Mouse (Mus musculus) WW6 (cell line): ENCODE data around the gene Tmem247.

Source experiments
- DNase-seq: peaks from one replicate; pipeline ENCODE4 v3.0.0-alpha.2; 2013; ENCODE audit warnings: low read depth, low spot score

Gene Tmem247

DNA sequence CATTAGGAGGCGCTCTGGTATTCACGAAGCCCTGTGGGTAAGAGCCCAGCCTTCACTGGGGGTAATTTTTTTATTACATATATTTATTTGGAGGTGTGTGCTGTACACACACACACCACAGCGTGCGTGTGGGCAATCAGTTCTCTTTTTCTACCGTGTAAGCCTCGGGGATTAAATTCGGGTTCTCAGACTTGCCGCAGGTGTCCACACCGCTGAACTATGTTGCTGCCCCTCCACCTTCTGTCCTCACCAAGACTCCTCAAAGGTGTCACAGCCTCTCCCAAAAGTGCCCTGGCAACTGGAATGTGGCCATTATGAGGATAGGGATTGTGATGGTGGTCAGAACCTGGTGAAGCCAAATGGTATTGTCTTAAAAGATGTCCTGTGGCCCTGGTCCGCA is at the start of gene Tmem247:
TSS of gene Tmem247 (plus strand) at position 301 of the 400 bp plus-strand sequence.
- no peak for DNase-seq

DNA sequence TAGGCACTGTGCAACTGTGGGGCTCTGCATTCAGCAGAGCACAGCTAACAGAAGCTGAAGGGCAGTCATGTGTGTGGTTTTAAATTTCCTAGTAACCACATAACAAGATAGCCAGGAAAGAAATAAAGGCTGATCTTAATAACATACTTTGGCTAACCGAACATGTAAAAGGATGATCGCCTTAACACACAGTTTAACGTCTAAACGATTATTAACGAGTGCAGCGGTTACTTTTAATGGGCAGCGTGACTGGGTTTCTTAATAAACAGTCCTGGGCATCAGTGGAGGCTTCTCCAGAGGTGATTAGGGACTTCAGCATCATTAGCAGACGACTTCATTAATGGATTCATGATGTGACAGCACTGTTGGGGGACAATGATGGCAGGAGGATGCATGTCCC is 46.6 kb upstream of the Tmem247 start:
- no peak for DNase-seq

DNA sequence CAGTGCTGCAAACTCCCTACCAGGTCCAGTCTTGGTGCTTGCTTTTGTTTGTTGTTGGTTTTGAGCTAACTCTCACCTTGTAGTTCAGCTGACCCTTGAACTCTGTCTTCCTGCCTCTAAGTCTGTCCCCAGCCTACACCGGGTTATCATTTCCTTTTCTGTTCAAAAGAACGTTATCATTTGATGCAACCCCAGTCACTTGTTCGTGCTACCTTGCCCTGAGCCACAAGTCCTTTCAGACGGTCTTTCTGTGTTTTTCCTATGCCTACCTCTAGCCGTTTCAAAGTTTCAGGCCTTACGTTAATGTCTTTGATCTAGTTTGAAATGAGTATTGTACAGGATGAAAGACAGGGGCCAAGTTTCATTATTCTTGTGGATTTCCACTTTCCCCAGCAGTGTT is 44.5 kb upstream of the Tmem247 start:
- no peak for DNase-seq

DNA sequence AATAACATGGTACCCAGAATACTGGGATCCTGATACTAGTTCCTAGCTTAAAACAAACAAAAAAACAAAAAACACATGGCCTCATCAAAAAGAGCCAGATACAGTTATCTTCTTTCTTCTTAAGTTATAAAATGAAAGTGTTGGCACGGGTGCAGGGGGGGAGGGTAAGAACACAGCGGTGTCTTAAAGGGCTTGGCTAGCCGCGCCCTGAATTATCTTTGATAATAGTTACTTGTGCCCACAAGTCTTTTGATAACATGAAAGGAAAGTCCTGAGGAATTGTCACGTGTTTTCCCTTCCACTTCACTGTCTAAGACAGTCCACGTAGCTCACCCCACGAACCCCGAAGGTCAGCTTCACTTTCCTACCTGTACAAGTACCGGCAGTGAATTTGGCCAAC is 40.2 kb upstream of the Tmem247 start:
- DNase-seq = no peak

DNA sequence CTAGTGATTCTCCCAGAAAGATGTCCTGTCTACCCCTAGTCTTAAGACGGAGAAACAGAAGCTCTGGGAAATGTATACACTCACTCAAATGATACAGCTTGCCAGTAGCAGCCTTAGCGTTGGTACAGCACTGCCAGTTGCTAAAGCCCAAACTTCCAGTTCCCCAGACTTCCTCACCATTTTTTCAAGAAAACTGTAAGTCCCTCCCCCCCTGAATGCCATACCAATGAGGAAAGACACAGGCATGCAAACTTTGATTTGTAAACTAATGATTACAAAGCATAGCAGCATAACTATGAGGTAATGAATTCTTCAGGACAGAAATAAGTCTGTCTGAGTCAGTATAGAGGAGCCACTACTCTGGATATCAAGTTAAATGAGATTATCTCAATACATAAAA is 39.4 kb upstream of the Tmem247 start:
- no peak for DNase-seq

DNA sequence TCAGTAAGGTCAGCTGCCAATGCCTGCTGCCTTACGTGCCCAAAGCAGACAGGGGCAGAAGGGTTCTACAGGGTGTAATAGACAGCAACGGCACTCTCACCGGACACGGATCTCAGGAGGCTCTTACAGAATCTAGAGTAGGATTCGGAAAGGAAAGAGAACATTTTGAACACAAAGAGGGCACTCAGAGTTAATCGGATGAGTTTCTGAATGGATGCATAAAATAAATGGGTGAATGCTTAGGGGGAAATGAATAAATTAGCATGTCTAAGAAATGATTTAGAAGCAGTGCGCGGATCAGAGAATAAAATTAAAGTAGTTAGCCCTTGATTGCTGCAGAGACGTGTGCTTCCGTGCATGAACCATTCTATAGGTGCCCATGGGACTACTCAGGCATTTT is 37.1 kb upstream of the Tmem247 start:
- DNase-seq = no peak

DNA sequence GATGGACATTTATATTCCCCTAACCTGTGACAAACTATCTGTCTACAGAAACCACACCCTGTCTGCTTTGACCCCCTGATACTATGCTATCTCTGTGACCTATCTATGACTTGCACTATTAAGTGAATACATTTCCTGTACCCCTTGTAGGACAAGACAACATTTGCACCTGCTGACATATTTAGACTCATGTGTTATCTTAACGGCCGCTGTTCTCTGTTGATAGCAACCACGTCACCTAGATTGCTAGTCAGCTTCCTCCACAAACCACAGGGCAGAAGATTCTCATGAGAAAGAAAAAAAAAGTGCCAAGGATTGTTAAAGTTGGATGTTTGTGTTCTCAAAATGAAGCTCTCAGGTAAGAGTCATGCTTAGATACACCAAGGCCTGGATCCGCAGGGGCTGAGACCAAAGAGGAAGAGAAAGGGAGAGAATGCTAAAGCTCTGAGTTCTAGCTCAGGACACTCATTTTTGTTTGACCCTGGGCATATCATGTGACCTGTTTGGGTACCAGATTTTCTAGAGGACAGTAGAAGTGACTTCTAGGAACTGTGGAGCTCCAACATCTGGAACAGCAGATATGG is 36.6 kb upstream of the Tmem247 start:
- no peak for DNase-seq

DNA sequence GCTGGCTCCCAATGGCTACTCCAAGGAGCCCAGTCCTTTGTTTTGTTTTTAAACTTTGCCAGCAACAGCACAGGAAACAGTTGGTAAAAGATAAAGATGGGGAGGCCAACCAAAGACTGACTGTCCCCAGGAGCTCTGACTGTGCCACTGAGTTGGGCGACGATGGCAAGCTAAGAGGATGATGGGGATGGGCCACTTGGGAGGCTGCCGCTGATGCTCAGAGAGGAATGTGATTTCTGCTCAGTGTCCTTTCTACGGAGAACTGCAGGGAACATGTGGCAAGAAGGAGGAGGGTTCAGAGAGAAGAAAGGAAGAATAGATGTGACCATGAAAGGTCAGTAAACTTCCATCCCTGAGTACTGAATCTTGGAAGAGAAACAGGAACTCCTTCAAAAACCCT is 22.0 kb upstream of the Tmem247 start:
- DNase-seq = no peak

DNA sequence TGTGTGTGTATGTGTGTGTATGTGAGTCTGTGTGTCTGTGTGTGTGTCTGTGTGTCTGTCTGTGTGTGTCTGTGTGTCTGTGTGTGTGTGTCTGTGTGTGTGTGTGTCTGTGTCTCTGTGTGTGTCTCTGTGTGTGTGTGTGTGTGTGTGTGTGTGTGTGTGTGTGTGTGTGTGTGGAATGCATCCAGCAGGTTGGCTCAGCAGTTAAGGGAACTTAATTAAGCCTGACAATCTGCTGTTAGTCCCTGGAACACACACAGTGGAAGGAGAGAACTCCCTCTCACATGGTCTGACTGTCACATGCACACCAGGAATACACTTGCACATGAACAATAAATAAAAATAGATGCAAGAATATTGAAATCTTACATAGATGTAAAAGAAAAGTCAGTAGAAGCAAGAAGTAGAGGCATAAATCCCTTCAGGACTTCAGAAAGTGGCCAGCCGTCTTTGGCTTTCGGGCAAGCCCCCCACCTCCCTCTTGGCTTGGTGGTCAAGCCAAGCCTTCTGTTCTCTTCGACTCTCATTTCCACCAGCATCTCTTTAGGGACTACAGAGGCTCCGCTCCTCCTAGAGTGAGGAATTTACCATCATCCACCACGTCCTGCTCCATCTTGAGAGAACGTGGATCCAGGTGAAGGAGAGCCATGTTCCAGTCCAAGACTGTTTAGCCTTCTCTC is 19.5 kb upstream of the Tmem247 start:
- DNase-seq = no peak

DNA sequence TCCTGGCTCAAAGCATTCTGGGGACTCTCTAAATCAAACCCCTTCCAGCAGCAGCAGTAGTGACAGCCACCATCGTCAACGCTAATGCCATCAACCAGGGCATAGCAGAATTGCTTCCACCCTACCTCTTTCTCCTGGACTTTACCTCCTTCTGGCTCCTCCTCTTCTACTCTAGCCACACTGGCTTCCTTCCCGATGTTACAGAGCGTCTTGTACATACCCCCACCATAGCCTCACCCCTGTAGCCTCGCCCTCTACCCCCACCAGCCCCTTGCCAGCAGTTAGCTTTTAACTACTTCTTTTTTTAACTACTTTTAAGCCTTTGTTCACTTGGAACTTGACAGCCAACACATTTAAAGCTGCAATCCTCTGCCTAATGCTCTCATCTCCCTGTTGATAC is 17.3 kb upstream of the Tmem247 start:
- no peak for DNase-seq

DNA sequence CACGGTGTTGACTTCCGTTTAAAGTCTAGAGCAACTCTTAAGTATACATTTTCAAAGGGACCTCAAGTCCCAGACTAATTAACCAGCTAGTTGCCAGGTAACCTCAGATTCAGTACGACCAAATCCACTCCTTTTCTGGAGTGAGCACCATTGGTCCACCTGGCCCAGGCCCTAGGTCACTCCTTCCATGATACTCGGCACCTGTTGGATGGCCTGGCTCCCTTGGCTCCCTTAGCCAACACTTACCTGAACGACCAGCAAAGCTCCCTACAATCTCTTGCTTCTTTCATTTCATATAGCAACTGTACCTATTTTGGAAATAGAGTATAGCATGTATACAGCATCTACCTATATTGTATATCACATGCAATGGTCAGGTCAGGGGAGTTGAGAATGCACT is 16.6 kb upstream of the Tmem247 start:
- no peak for DNase-seq

DNA sequence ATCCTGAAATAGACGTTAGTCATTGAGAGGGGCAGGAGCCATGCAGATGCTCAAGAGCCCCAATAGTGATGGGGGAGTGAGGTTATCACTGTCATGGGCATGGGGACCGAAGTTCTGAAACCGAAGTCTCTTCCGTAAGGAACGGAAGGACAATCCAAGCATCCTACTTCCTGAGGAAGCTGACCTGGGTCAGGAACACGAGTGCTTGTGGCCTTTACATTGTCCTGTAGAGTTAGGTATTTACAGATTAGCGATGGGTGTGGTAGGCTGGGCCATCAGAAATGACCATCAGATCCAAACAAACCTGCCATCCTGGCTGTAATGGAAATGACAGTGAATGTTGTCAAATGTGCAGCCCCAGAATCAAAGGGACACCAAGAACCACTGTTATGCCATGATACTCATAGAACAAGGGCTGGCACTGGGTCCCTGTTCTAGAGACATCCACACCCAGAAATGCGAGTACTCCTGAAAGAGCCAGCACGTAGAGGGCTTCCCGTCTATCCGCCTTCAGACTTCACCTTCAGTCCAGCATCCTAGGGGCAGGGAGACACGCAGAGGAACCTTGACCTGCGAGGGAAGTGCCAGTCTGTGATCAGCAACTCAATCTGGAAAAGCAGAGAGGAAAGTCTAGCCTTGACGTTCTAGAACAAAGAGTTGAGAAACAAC is 14.6 kb upstream of the Tmem247 start:
- no peak for DNase-seq

DNA sequence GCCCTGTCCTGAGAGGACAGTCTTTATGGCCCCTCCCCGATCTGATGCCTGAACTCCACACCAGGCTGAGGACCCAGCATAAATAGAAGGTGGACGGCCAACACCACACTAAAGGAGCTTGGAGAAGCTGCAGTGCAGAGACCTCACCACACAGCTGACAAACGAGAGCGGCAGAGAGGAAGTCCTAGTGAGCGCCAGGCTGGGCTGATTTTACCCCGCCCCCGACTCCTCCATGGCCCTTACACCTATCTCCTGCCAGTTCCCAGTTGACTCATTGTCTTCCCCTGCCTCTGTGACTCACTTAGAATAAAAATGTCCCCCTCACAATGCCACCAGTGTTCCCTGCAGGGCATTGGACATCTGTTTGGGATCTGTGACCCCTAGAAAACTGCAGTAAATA is 13.6 kb upstream of the Tmem247 start:
- no peak for DNase-seq

DNA sequence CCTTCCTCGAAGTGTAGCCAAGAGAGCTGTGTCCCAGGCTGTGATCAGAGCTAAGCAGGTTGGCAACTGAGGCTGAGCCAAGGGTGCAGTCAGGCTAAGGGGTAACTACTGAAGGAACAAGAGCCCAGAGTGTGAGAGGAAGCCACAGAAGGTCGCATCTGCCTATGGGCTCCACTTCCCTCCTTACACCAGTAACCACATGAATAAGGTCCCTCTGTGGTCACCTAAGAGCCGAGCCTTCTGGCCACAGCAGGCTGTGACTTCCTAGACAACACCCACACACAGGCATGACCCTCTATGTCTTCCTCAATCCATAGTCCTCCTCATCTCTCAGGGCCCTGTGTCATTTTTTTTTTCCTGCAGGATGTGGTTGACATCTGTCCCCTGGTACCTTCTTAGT is 12.9 kb upstream of the Tmem247 start:
- DNase-seq = no peak

DNA sequence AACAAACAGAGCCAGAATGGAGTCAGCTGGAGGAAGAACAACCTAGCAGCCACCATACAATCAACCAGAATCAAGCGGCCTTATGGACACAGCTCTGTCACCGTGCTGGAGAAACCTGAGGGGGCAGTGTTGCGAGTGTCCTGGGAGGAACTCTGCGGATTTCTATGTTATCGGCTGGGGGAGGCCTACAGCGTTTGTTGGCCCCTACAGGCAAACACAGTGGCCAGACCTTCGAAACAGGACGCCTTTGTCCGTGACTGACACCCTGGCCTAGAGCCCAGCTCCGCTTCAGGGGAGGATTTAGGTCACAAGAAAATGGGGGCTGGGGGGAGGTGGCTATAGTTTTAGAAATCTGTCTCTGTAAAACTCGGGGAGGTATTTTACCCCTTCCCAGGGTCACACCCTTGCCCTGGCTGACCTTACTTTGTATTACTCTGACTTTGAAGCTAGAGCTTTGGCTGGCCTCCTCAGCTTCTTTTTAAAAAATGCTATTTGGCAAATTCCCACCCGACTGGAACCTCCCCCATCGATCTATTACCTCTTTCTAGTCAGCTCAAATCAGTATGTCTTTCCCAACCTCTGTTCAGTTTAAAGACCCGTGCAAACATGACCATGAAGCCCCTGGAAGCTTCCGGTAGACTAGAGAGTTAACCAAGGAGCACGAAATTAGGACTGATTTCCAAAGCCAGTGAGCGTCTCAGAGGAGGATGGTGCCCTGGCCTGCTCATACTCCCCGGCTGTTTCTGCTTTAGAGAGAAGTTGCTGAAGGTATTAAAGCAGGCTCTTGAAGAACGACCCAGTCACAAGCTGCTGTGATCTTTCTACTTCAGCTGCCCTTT is 11.6 kb upstream of the Tmem247 start:
- no peak for DNase-seq

DNA sequence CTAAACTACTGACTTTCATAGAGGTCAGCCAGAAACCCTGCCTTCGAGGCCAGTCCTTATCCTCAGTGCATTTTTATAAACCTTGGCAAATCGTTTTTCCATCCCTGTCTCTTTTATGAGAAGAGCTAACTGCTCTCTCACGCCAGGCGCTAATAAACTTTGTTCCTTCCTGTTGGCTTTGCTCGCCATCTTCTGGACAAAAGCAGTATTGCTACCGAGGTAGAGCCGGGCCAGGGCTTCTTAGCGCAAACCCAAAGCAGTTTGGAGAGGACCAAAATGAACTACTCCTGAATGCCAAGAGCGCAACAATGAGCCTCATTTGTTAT is 11.0 kb upstream of the Tmem247 start:
- DNase-seq = no peak

DNA sequence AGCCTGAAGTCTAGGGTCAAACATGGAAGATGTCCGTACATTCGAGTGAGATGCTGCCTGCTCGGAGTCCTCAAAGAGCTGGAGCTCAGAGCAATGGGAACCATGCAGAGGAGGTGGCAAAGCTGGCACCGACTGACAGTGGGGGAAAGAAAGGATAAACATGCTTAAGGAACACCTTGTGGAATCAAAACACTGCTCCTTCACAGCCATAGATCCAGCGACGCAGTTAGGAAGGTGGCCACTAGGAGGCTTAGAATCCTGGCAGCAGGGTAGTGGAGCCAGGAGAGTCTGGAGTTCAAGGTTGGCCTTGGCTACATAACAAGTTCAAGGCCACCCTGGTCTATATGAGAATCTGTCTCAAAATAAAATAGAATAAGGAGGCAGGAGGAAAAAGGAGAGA is 10.5 kb upstream of the Tmem247 start:
- no peak for DNase-seq

DNA sequence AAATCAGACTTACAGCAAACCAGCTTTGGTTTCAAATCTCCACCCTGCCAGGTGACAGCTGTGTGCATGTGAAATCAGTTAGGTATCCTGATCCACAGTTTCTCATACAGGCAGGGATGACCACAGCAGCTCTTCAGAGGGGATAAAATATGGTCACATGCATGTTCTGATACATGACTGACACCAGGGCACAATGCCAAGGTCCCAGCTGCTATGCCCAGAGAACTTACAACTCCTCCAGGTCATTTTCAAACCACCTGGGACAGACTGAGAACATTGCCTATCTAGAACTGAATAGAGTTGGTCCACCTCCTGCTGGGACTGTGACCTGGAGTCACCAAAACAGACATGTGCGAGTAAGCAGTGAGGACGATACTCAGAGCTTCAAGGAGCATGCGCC is 10.1 kb upstream of the Tmem247 start:
- no peak for DNase-seq

DNA sequence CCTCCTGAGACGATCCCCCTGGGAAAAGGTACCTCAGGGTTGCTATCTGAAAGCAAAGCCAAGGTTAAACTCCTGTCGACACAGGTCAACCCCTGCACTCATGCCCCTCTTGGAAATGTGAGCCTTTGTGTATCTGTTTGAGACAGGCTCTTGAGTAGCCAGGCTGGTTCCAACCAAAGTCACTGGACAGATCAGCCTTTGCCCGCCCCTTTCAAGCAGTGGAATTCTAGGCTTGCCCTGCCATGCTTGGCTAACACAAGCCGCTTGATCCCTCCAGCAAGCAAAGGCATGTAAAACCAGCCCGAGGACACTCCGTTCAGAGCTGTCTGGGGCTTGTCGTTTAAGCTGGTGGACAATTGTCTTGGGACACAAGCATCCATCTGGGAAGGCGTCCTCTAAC is 8.8 kb upstream of the Tmem247 start:
- no peak for DNase-seq

DNA sequence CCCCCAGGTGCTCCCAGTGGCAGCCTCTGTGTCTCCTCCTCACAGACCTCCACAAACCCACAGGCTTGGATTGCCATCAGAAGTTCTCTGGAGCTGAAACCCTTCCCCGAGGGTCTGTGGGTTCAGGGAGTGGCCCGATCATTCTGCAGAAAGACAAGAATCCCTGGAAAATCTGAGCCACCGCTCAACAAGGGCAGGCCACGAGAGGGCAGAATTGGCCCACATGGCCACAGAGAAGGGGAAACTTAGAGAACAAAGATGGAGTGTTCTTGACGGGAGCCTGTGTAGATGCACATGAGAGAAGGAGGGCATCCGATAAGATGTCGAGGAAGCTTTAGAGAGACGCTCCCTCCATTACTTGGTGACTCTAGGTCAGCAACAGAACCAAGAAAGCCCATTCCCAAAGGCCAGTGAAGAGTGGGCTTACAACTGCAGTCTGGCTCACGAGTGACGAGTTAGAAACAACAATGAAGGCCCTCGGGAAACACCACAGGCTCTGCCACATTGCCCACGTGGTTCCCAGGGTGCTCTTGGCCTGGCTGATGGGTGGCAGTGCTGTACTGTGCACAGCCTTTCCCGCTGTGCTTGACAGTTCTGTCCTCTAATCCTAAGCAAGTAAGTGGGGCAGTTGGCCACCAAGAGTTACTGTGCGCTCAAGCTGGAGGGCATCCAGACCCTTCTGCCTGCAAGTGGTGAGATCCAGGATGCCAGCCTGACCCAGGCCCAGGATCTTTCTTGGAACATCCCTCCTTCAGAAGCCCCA is 7.2 kb upstream of the Tmem247 start:
- no peak for DNase-seq

DNA sequence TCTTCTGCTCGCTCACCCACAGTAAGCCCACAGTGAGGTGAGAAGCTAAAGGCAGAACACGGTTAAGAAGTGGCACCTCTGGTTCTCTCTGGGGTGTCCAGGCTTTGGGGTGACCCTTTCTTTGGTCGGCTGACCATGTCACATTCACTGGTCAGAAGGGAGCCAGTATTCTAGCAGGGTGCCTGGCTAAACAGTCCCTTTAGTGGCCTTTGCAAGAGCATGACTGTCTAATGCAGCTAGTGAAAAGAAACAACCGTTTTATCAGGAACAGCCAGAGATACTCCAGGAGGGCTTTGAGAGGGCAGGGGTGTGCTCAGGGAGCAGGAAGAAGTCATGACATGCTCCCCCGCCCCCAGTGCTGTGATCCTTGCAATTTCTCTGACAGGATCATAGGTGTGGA is 5.9 kb upstream of the Tmem247 start:
- DNase-seq = no peak
